Mouse (Mus musculus): ENCODE measurements at regions not wholly inside any gene's neighbourhood (a gene's known extent, or its start where the extent isn't known, plus 50 kb on each side); places are given as distances from the start of the nearest gene placed in this dataset.

GRCm38 (mm10) chr13:111939534-111940115 is 130.8 kb upstream of the Map3k1 start:
- no peak for TF ChIP-seq CTCF (IDR thresholded peaks at IDR 0.05; ENCODE audit: borderline replicate concordance, insufficient read depth, low read length)
- no peak for TF ChIP-seq POLR2A (IDR thresholded peaks at IDR 0.05; ENCODE audit: low read depth, low read length)

Measured in embryonic fibroblast, embryonic 13.5 days (primary cell).